Mouse (Mus musculus): ENCODE results near the gene Nosip. TPM values are rescaled to one million over a fixed set of nuclear protein-coding genes. Genes with fewer than 3 reads are reported as not detected.

Nosip gene
- polyA plus RNA-seq, 1 experiment: 38.0 TPM

GRCm38 (mm10) chr7:45126147-45126843 lies 64.1 kb downstream of the Nosip start:
- Histone ChIP-seq H3K4me1 (ENCODE audit: control insufficient read depth, insufficient read depth, low read length) (0 out of 2 replicates have a peak, but pooled peaks cover 5% of the 10 kb centered on the region), H3K4me3 (ENCODE audit: insufficient read depth, low read length) (peak overlapping the region; percentile 99), H3K27ac (ENCODE audit: insufficient read depth, low read length) (peak overlapping the region; percentile 77)
- TF ChIP-seq POLR2A (IDR thresholded peaks at IDR 0.05; ENCODE audit: low read depth, low read length) (no peak), CTCF (IDR thresholded peaks at IDR 0.05; ENCODE audit: borderline replicate concordance, insufficient read depth, low read length) (no peak)

GRCm38 (mm10) chr7:45126844-45127699 lies 64.8 kb downstream of the Nosip start:
- H3K4me1 ChIP-seq (ENCODE audit: control insufficient read depth, insufficient read depth, low read length): 0 out of 2 replicates have a peak, but pooled peaks cover under 1% of the 10 kb centered on the region
- H3K27ac ChIP-seq (ENCODE audit: insufficient read depth, low read length): peak overlapping the region; percentile 77
- no peak for TF ChIP-seq CTCF (IDR thresholded peaks at IDR 0.05; ENCODE audit: borderline replicate concordance, insufficient read depth, low read length)
- TF ChIP-seq POLR2A (IDR thresholded peaks at IDR 0.05; ENCODE audit: low read depth, low read length): peak; percentile 12; the same call in 1 of the 2 replicates
- H3K4me3 ChIP-seq (ENCODE audit: insufficient read depth, low read length): peak overlapping the region; percentile 99

Other genes starting within 250 kb of the Nosip start
- gene Nup62, start 246.3 kb upstream of the Nosip start, polyA plus RNA-seq (2011; ENCODE audit: insufficient read length, low read depth, missing spikeins): 41.1 and 41.2 TPM in 2 replicates
- gene Il4i1, start 246.0 kb upstream of the Nosip start, polyA plus RNA-seq (2011; ENCODE audit: insufficient read length, low read depth, missing spikeins): 2.1 and 2.3 TPM in 2 replicates
- 342 and 471 TPM in 2 replicates for gene Atf5, start 245.8 kb upstream of the Nosip start, polyA plus RNA-seq (2011; ENCODE audit: insufficient read length, low read depth, missing spikeins)
- gene Akt1s1, start 213.4 kb upstream of the Nosip start, polyA plus RNA-seq (2011; ENCODE audit: insufficient read length, low read depth, missing spikeins): 80.0 and 84.2 TPM in 2 replicates
- gene Tbc1d17, start 213.3 kb upstream of the Nosip start, polyA plus RNA-seq (2011; ENCODE audit: insufficient read length, low read depth, missing spikeins): 26.9 and 33.8 TPM in 2 replicates
- gene Pnkp, start 205.3 kb upstream of the Nosip start, polyA plus RNA-seq (2011; ENCODE audit: insufficient read length, low read depth, missing spikeins): 24.7 and 30.6 TPM in 2 replicates
- 144 and 160 TPM in 2 replicates for gene Ptov1, start 192.6 kb upstream of the Nosip start, polyA plus RNA-seq (2011; ENCODE audit: insufficient read length, low read depth, missing spikeins)
- gene Med25, start 169.7 kb upstream of the Nosip start, polyA plus RNA-seq (2011; ENCODE audit: insufficient read length, low read depth, missing spikeins): 33.4 and 42.8 TPM in 2 replicates
- 11.1 and 11.5 TPM in 2 replicates for gene Fuz, start 166.3 kb upstream of the Nosip start, polyA plus RNA-seq (2011; ENCODE audit: insufficient read length, low read depth, missing spikeins)
- gene Ap2a1, start 132.9 kb upstream of the Nosip start, polyA plus RNA-seq (2011; ENCODE audit: insufficient read length, low read depth, missing spikeins): 129 and 132 TPM in 2 replicates
- not detected in 2 replicates for gene Tsks, start 119.2 kb upstream of the Nosip start, polyA plus RNA-seq (2011; ENCODE audit: insufficient read length, low read depth, missing spikeins)
- gene Cpt1c, start 87.6 kb upstream of the Nosip start, polyA plus RNA-seq (2011; ENCODE audit: insufficient read length, low read depth, missing spikeins): 68.9 and 82.5 TPM in 2 replicates
- 403 and 439 TPM in 2 replicates for gene Prmt1, start 75.9 kb upstream of the Nosip start, polyA plus RNA-seq (2011; ENCODE audit: insufficient read length, low read depth, missing spikeins)
- 62.2 and 75.1 TPM in 2 replicates for gene Irf3, start 64.8 kb upstream of the Nosip start, polyA plus RNA-seq (2011; ENCODE audit: insufficient read length, low read depth, missing spikeins)
- gene Bcl2l12, start 63.7 kb upstream of the Nosip start, polyA plus RNA-seq (2011; ENCODE audit: insufficient read length, low read depth, missing spikeins): 31.8 and 37.1 TPM in 2 replicates
- 75.4 and 79.8 TPM in 2 replicates for gene Scaf1, start 46.1 kb upstream of the Nosip start, polyA plus RNA-seq (2011; ENCODE audit: insufficient read length, low read depth, missing spikeins)
- gene Rras, start 44.5 kb upstream of the Nosip start, polyA plus RNA-seq (2011; ENCODE audit: insufficient read length, low read depth, missing spikeins): 83.0 and 116 TPM in 2 replicates
- 15.4 and 16.9 TPM in 2 replicates for gene Prr12, start 9.5 kb upstream of the Nosip start, polyA plus RNA-seq (2011; ENCODE audit: insufficient read length, low read depth, missing spikeins)
- 15.1 and 17.5 TPM in 2 replicates for gene Prrg2, start 248 bp downstream of the Nosip start, polyA plus RNA-seq (2011; ENCODE audit: insufficient read length, low read depth, missing spikeins)
- 439 and 601 TPM in 2 replicates for gene Rcn3, start 29.8 kb downstream of the Nosip start, polyA plus RNA-seq (2011; ENCODE audit: insufficient read length, low read depth, missing spikeins)
- 41.5 and 64.3 TPM in 2 replicates for gene Fcgrt, start 41.4 kb downstream of the Nosip start, polyA plus RNA-seq (2011; ENCODE audit: insufficient read length, low read depth, missing spikeins)
- gene Rps11, start 62.0 kb downstream of the Nosip start, polyA plus RNA-seq (2011; ENCODE audit: insufficient read length, low read depth, missing spikeins): 1,929 and 1,977 TPM in 2 replicates
- 3,288 and 3,370 TPM in 2 replicates for gene Rpl13a, start 66.3 kb downstream of the Nosip start, polyA plus RNA-seq (2011; ENCODE audit: insufficient read length, low read depth, missing spikeins)
- gene Gm45713, start 73.8 kb downstream of the Nosip start, polyA plus RNA-seq (2011; ENCODE audit: insufficient read length, low read depth, missing spikeins): 1.8 TPM in 2 replicates
- gene Flt3l, start 74.0 kb downstream of the Nosip start, polyA plus RNA-seq (2011; ENCODE audit: insufficient read length, low read depth, missing spikeins): 9.4 and 17.1 TPM in 2 replicates
- gene Pih1d1, start 91.9 kb downstream of the Nosip start, polyA plus RNA-seq (2011; ENCODE audit: insufficient read length, low read depth, missing spikeins): 45.6 and 56.2 TPM in 2 replicates
- 24.9 and 25.0 TPM in 2 replicates for gene Aldh16a1, start 92.2 kb downstream of the Nosip start, polyA plus RNA-seq (2011; ENCODE audit: insufficient read length, low read depth, missing spikeins)
- 0.28 and 0.58 TPM in 2 replicates for gene Slc17a7, start 101.5 kb downstream of the Nosip start, polyA plus RNA-seq (2011; ENCODE audit: insufficient read length, low read depth, missing spikeins)
- not detected in 2 replicates for gene Gfy, start 117.1 kb downstream of the Nosip start, polyA plus RNA-seq (2011; ENCODE audit: insufficient read length, low read depth, missing spikeins)
- gene Pth2, start 118.6 kb downstream of the Nosip start, polyA plus RNA-seq (2011; ENCODE audit: insufficient read length, low read depth, missing spikeins): not detected in 2 replicates
- not detected in 2 replicates for gene Ccdc155, start 142.5 kb downstream of the Nosip start, polyA plus RNA-seq (2011; ENCODE audit: insufficient read length, low read depth, missing spikeins)
- gene Dkkl1, start 149.7 kb downstream of the Nosip start, polyA plus RNA-seq (2011; ENCODE audit: insufficient read length, low read depth, missing spikeins): not detected in 2 replicates
- 79.9 and 94.3 TPM in 2 replicates for gene Tead2, start 153.3 kb downstream of the Nosip start, polyA plus RNA-seq (2011; ENCODE audit: insufficient read length, low read depth, missing spikeins)
- gene Cd37, start 176.7 kb downstream of the Nosip start, polyA plus RNA-seq (2011; ENCODE audit: insufficient read length, low read depth, missing spikeins): 0.86 TPM in 1 of 2 replicates, not detected in the other
- not detected in 2 replicates for gene Slc6a16, start 178.7 kb downstream of the Nosip start, polyA plus RNA-seq (2011; ENCODE audit: insufficient read length, low read depth, missing spikeins)
- not detected in 2 replicates for gene Slc6a21, start 215.1 kb downstream of the Nosip start, polyA plus RNA-seq (2011; ENCODE audit: insufficient read length, low read depth, missing spikeins)